Comparison of ENCODE assay signal across 16 mouse cellular contexts in the genomic region with DNA sequence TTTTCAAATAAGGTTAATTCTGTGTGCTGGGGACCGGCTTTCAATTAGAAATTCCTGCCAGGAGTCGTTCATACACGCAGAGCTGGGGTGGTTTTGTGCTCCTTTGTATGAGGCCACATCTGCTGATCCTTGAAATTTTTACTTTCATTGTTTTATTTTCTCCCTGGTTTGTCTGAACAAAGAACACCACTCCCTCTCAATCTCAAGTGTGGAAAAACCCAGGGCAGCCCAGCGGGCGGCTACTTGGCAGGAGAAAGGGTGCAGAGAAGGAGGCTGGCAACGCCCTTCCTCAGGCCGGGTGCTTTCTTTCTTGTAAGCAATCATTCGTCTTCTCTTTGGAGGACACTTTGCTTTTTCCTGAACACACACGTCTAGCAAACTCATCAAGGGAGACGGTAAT.
DNase-seq lines count a peak whose midpoint lies in the region; TF ChIP-seq lines count a peak whose summit lies in the region.
"Had no signal": no experiment of that assay in that cellular context is flagged by ENCODE, and none has a peak within 500 bp of the region (broad histone marks: within the 10 kb centered on the region; RNA-seq: fewer than 3 reads in every experiment).

No protein-coding gene starts in this region.

- WGBS in heart, adult 2 months: 57% methylated on average over 10 of the region's 10 CpGs
- 81% methylated on average over 10 of the region's 10 CpGs for WGBS in embryonic facial prominence, embryonic 10.5 days

- TF ChIP-seq CTCF in heart, adult 2 months (IDR thresholded peaks at IDR 0.05): no peak
- TF ChIP-seq CTCF in ES-Bruce4 (IDR thresholded peaks at IDR 0.05; ENCODE audit: low read depth, low read length): no peak

- H3K9me3 ChIP-seq in ES-Bruce4 (replicated peaks; ENCODE audit: control insufficient read depth, insufficient read depth, low read length, poor library complexity, severe bottlenecking): no peaks in the 10 kb centered on the region
- H3K9me3 ChIP-seq in embryonic facial prominence, embryonic 10.5 days: no peaks in the 10 kb centered on the region
- H3K9me3 ChIP-seq: embryonic facial prominence, embryonic 12.5 days; midbrain, embryonic 10.5 days had no signal

- no peak overlapping the region for H3K9ac ChIP-seq in heart, adult 2 months (ENCODE audit: low read depth, low read length)
- H3K9ac ChIP-seq in ES-Bruce4 (ENCODE audit: low read depth, poor library complexity, severe bottlenecking): peak overlapping the region; percentile 30; the same call in 1 of the 2 replicates
- H3K9ac ChIP-seq: embryonic facial prominence, embryonic 12.5 days; liver, embryonic 14.5 days had no signal

- peak in 1 of 2 experiments; percentile 36 for DNase-seq in heart, adult 2 months
- no peak for DNase-seq in heart, adult 8-10 months (ENCODE audit: low spot score)
- peak; percentile 97 for DNase-seq in R1 (ENCODE audit: low read depth, low spot score)
- DNase-seq in lung, postnatal 10 days: peak; percentile 78
- no peak for DNase-seq in thymus, postnatal 0 days (ENCODE audit: low spot score)
- DNase-seq in embryonic facial prominence, embryonic 10.5 days (ENCODE audit: low spot score): no peak
- DNase-seq: adrenal gland, postnatal 25 days; cerebellum, postnatal 25 days; kidney, adult 9 months; thymus, postnatal 36 days had no signal

- no peaks in the 10 kb centered on the region for H3K36me3 ChIP-seq in heart, adult 2 months (ENCODE audit: control insufficient read depth, insufficient read depth, low read length)
- H3K36me3 ChIP-seq in ES-Bruce4 (ENCODE audit: control insufficient read depth, insufficient read depth, low read length, poor library complexity, severe bottlenecking): no peaks in the 10 kb centered on the region
- no peaks in the 10 kb centered on the region for H3K36me3 ChIP-seq in embryonic facial prominence, embryonic 10.5 days (replicated peaks)
- H3K36me3 ChIP-seq: embryonic facial prominence, embryonic 12.5 days; midbrain, embryonic 10.5 days had no signal

- H3K4me1 ChIP-seq in heart, adult 2 months (ENCODE audit: control insufficient read depth, insufficient read depth, low read length): peaks cover 2% of the 10 kb centered on the region; the same call in 1 of the 2 replicates
- no peaks in the 10 kb centered on the region for H3K4me1 ChIP-seq in ES-Bruce4 (ENCODE audit: control insufficient read depth, insufficient read depth, low read length)
- H3K4me1 ChIP-seq in embryonic facial prominence, embryonic 10.5 days: peaks cover 3% of the 10 kb centered on the region; the same call in 1 of the 2 replicates
- H3K4me1 ChIP-seq: embryonic facial prominence, embryonic 12.5 days; midbrain, embryonic 10.5 days had no signal

- H3K27ac ChIP-seq in heart, adult 2 months: peak overlapping the region; percentile 55
- peak overlapping the region; percentile 41; the same call in 1 of the 2 replicates for H3K27ac ChIP-seq in ES-Bruce4 (ENCODE audit: insufficient read depth, low read length)
- H3K27ac ChIP-seq in embryonic facial prominence, embryonic 10.5 days (replicated peaks): no peak overlapping the region
- H3K27ac ChIP-seq: embryonic facial prominence, embryonic 12.5 days; hindbrain, postnatal 0 days; liver, embryonic 14.5 days; midbrain, embryonic 10.5 days had no signal

- H3K4me3 ChIP-seq in heart, adult 2 months: peak overlapping the region; percentile 4; the same call in 1 of the 2 replicates
- peak overlapping the region; percentile 41; the same call in 1 of the 2 replicates for H3K4me3 ChIP-seq in ES-Bruce4 (ENCODE audit: low read depth, low read length)
- H3K4me3 ChIP-seq in embryonic facial prominence, embryonic 10.5 days: no peak overlapping the region
- H3K4me3 ChIP-seq: embryonic facial prominence, embryonic 12.5 days; midbrain, embryonic 10.5 days; myocyte had no signal

- no peak for TF ChIP-seq POLR2A in heart, adult 2 months (IDR thresholded peaks at IDR 0.05; ENCODE audit: insufficient read depth, low read depth, low read length)
- no peak for TF ChIP-seq POLR2A in ES-Bruce4 (IDR thresholded peaks at IDR 0.05; ENCODE audit: insufficient read depth, low read length)

- intact Hi-C loops in heart, adult 2 months (cut with DNase I): loop anchor here (10.0 kb wide), 1 partner anchor 262 kb away; no protein-coding TSS in a partner anchor

- no peaks in the 10 kb centered on the region for H3K27me3 ChIP-seq in heart, adult 2 months (ENCODE audit: control insufficient read depth, insufficient read depth, low read length)
- no peaks in the 10 kb centered on the region for H3K27me3 ChIP-seq in ES-Bruce4 (ENCODE audit: control insufficient read depth, insufficient read depth, low read length, poor library complexity, severe bottlenecking)
- no peaks in the 10 kb centered on the region for H3K27me3 ChIP-seq in embryonic facial prominence, embryonic 10.5 days (replicated peaks; ENCODE audit: low read depth, poor library complexity, severe bottlenecking)
- H3K27me3 ChIP-seq: embryonic facial prominence, embryonic 12.5 days had no signal

- H3K79me2 ChIP-seq in heart, adult 2 months (replicated peaks; ENCODE audit: control insufficient read depth, insufficient read depth, low read length): no peaks in the 10 kb centered on the region

- no peak for TF ChIP-seq EP300 in heart, adult 2 months (IDR thresholded peaks at IDR 0.05; ENCODE audit: insufficient read depth, low read depth, low read length)
- 0 out of 2 replicates have a peak, but pooled peaks have one; percentile 13 for TF ChIP-seq EP300 in ES-Bruce4 (IDR thresholded peaks at IDR 0.05; ENCODE audit: insufficient read depth, low read depth, low read length)

Comparison
In these comparisons a context has a peak if more than half of its experiments do, and no peak if none do; other contexts are left out.
1. DNase-seq: peak in R1 (single experiment) and lung, postnatal 10 days (single experiment); none in heart, adult 8-10 months (single experiment), thymus, postnatal 0 days (single experiment) and embryonic facial prominence, embryonic 10.5 days (single experiment).